8 mouse cellular contexts compared by ENCODE assay signal in genomic region chr11:77491502-77492291, GRCm38 (mm10). TPM values are rescaled to one million over a fixed set of nuclear protein-coding genes. Genes with fewer than 3 reads are reported as not detected.
DNase-seq lines count a peak whose midpoint lies in the region; ATAC-seq lines count a peak whose summit lies in the region.

No protein-coding gene starts in this region.

- H3K27me3 ChIP-seq in embryonic facial prominence, embryonic 10.5 days (replicated peaks; ENCODE audit: low read depth, poor library complexity, severe bottlenecking) = no peaks in the 10 kb centered on the region
- H3K27me3 ChIP-seq in heart, embryonic 12.5 days (replicated peaks) = 0 out of 2 replicates have a peak, but pooled peaks cover 5% of the 10 kb centered on the region
- H3K27me3 ChIP-seq in stomach, embryonic 14.5 days (ENCODE audit: control insufficient read depth, insufficient read depth, low read length) = no peaks in the 10 kb centered on the region

- H3K36me3 ChIP-seq in embryonic facial prominence, embryonic 10.5 days (replicated peaks) = peaks cover 17% of the 10 kb centered on the region; the same call in 1 of the 2 replicates
- H3K36me3 ChIP-seq in heart, embryonic 12.5 days = no peaks in the 10 kb centered on the region
- H3K36me3 ChIP-seq in stomach, embryonic 14.5 days (ENCODE audit: control insufficient read depth, insufficient read depth, low read length) = no peaks in the 10 kb centered on the region

- H3K27ac ChIP-seq in embryonic facial prominence, embryonic 10.5 days (replicated peaks) = peak overlapping the region; percentile 90
- H3K27ac ChIP-seq in heart, embryonic 12.5 days (ENCODE audit: poor library complexity, severe bottlenecking) = peak overlapping the region; percentile 89
- H3K27ac ChIP-seq in stomach, embryonic 14.5 days (ENCODE audit: low read length) = peak overlapping the region; percentile 96

- H3K9ac ChIP-seq in heart, embryonic 12.5 days = peak overlapping the region; percentile 74
- H3K9ac ChIP-seq in stomach, embryonic 14.5 days (replicated peaks; ENCODE audit: low read depth, low read length) = peak overlapping the region; percentile 21; the same call in 1 of the 2 replicates

- H3K4me1 ChIP-seq in embryonic facial prominence, embryonic 10.5 days = peaks cover 91% of the 10 kb centered on the region
- H3K4me1 ChIP-seq in heart, embryonic 12.5 days (replicated peaks) = peaks cover 68% of the 10 kb centered on the region
- peaks cover 47% of the 10 kb centered on the region for H3K4me1 ChIP-seq in stomach, embryonic 14.5 days (ENCODE audit: control insufficient read depth, insufficient read depth, low read length)

- no peak for ATAC-seq in cerebellum, adult (ENCODE audit: insufficient number of reproducible peaks, low FRiP score, low TSS enrichment)
- ATAC-seq in heart, embryonic 12.5 days (ENCODE audit: insufficient number of reproducible peaks, low FRiP score) = peak; percentile 61
- ATAC-seq in stomach, embryonic 14.5 days (ENCODE audit: insufficient number of reproducible peaks, insufficient read depth, low FRiP score, low read depth) = peak; percentile 73

- under 1% methylated on average over 23 of the region's 23 CpGs for WGBS in embryonic facial prominence, embryonic 10.5 days
- under 1% methylated on average over 23 of the region's 23 CpGs for WGBS in heart, embryonic 12.5 days
- under 1% methylated on average over 23 of the region's 23 CpGs for WGBS in stomach, embryonic 14.5 days

- DNase-seq in cerebellum, adult 11-12 months = peak; percentile 82
- DNase-seq in MN1 (ENCODE audit: low spot score) = peak; percentile 38
- DNase-seq in embryonic facial prominence, embryonic 10.5 days (ENCODE audit: low spot score) = peak; percentile 88
- DNase-seq in kidney, postnatal 10 days = peak; percentile 86
- DNase-seq in lung, postnatal 36 days = peak; percentile 67

- peak overlapping the region; percentile 95 for H3K4me2 ChIP-seq in heart, embryonic 12.5 days
- H3K4me2 ChIP-seq in stomach, embryonic 14.5 days (replicated peaks; ENCODE audit: low read depth, low read length) = peak overlapping the region; percentile 79

- no peaks in the 10 kb centered on the region for H3K9me3 ChIP-seq in embryonic facial prominence, embryonic 10.5 days
- H3K9me3 ChIP-seq in heart, embryonic 12.5 days (replicated peaks) = no peaks in the 10 kb centered on the region
- no peaks in the 10 kb centered on the region for H3K9me3 ChIP-seq in stomach, embryonic 14.5 days (ENCODE audit: control insufficient read depth, low read depth, low read length)

- H3K4me3 ChIP-seq in embryonic facial prominence, embryonic 10.5 days = peak overlapping the region; percentile 85
- H3K4me3 ChIP-seq in heart, embryonic 12.5 days = peak overlapping the region; percentile 97
- peak overlapping the region; percentile 62 for H3K4me3 ChIP-seq in stomach, embryonic 14.5 days (ENCODE audit: low read depth, low read length)

RNA-seq across cellular contexts. Expression of gene Git1, which starts 1.7 kb away (rescaled TPM):
- 13.0 and 13.2 TPM in 2 replicates for polyA plus RNA-seq in embryonic facial prominence, embryonic 10.5 days (2016; fragmentation: Nextera tagmentation; extraction: Ambion mirVana)
- 9.3 and 10.2 TPM in 2 replicates for polyA plus RNA-seq in heart, embryonic 12.5 days (2016; fragmentation: Nextera tagmentation; extraction: Ambion mirVana)
- 15.1 and 18.1 TPM in 2 replicates for polyA plus RNA-seq in stomach, embryonic 14.5 days (2014; fragmentation: Nextera tagmentation; extraction: Ambion mirVana)

RNA-seq across cellular contexts. Expression of gene Ankrd13b, which starts 2.2 kb away (rescaled TPM):
- polyA plus RNA-seq in embryonic facial prominence, embryonic 10.5 days (2016; fragmentation: Nextera tagmentation; extraction: Ambion mirVana) = 11.8 and 13.1 TPM in 2 replicates
- polyA plus RNA-seq in heart, embryonic 12.5 days (2016; fragmentation: Nextera tagmentation; extraction: Ambion mirVana) = 3.7 and 4.8 TPM in 2 replicates
- 7.1 TPM in 2 replicates for polyA plus RNA-seq in stomach, embryonic 14.5 days (2014; fragmentation: Nextera tagmentation; extraction: Ambion mirVana)

RNA-seq across cellular contexts. Expression of gene Abhd15, which starts 23.2 kb away (rescaled TPM):
- 5.8 and 6.8 TPM in 2 replicates for polyA plus RNA-seq in embryonic facial prominence, embryonic 10.5 days (2016; fragmentation: Nextera tagmentation; extraction: Ambion mirVana)
- 0.72 and 1.4 TPM in 2 replicates for polyA plus RNA-seq in heart, embryonic 12.5 days (2016; fragmentation: Nextera tagmentation; extraction: Ambion mirVana)
- 1.8 and 1.9 TPM in 2 replicates for polyA plus RNA-seq in stomach, embryonic 14.5 days (2014; fragmentation: Nextera tagmentation; extraction: Ambion mirVana)

RNA-seq across cellular contexts. Expression of gene Trp53i13, which starts 24.1 kb away (rescaled TPM):
- polyA plus RNA-seq in embryonic facial prominence, embryonic 10.5 days (2016; fragmentation: Nextera tagmentation; extraction: Ambion mirVana) = 33.1 and 35.0 TPM in 2 replicates
- 29.4 and 30.2 TPM in 2 replicates for polyA plus RNA-seq in heart, embryonic 12.5 days (2016; fragmentation: Nextera tagmentation; extraction: Ambion mirVana)
- polyA plus RNA-seq in stomach, embryonic 14.5 days (2014; fragmentation: Nextera tagmentation; extraction: Ambion mirVana) = 32.8 and 38.7 TPM in 2 replicates

RNA-seq across cellular contexts. Expression of gene Gm10392, which starts 27.3 kb away (rescaled TPM):
- 0.11 TPM in 2 replicates for polyA plus RNA-seq in embryonic facial prominence, embryonic 10.5 days (2016; fragmentation: Nextera tagmentation; extraction: Ambion mirVana)
- not detected in 2 replicates for polyA plus RNA-seq in heart, embryonic 12.5 days (2016; fragmentation: Nextera tagmentation; extraction: Ambion mirVana)
- not detected in 2 replicates for polyA plus RNA-seq in stomach, embryonic 14.5 days (2014; fragmentation: Nextera tagmentation; extraction: Ambion mirVana)

Comparison
In these comparisons a context has a peak if more than half of its experiments do, and no peak if none do; other contexts are left out.
1. DNase-seq: peak in every context shown above with its lines; median percentile 88 in embryonic facial prominence, embryonic 10.5 days; 86 in kidney, postnatal 10 days; 82 in cerebellum, adult 11-12 months; 67 in lung, postnatal 36 days; 38 in MN1.